Mouse (Mus musculus) embryonic facial prominence, embryonic 11.5 days (tissue): Measurements from ENCODE around the gene Gm14685. TPM values are rescaled to one million over a fixed set of nuclear protein-coding genes. Genes with fewer than 3 reads are reported as not detected.
"Not testable (repeated sequence)": the region's sequence is repeated elsewhere in the genome, so short reads cannot be mapped to it uniquely, and the experiment has no call there.

Experiments used
- ATAC-seq: fragments of 200-750 bp; cut with Nextera tagmentation; replicated peaks from 2 replicates; pipeline ENCODE4 v1.8.0; 2017; ENCODE audit warnings: low read depth; ENCODE audit not compliant: insufficient number of reproducible peaks, low FRiP score, low TSS enrichment
- DNase-seq: peaks from one replicate; pipeline ENCODE4 v3.0.0-alpha.2; 2015; ENCODE audit warnings: low spot score
- H3K27ac ChIP-seq: fragments of 300-500 bp; sonication (generic); replicated peaks from 2 replicates; pipeline ENCODE4 v1.5.1; 2014; ENCODE audit warnings: mild to moderate bottlenecking, low read depth, low read length, control low read depth
- H3K27me3 ChIP-seq: fragments of 300-500 bp; sonication (generic); 2 replicates; pipeline ENCODE4 v1.6.1; 2014; ENCODE audit warnings: mild to moderate bottlenecking, low read length, moderate library complexity, mixed read lengths; ENCODE audit not compliant: control insufficient read depth, insufficient read depth
- H3K36me3 ChIP-seq: fragments of 300-500 bp; sonication (generic); replicated peaks from 2 replicates; pipeline ENCODE4 v1.6.1; 2014; ENCODE audit warnings: low read depth, mild to moderate bottlenecking, low read length, moderate library complexity, mixed read lengths; ENCODE audit not compliant: control insufficient read depth, insufficient read depth
- H3K4me1 ChIP-seq: fragments of 300-500 bp; sonication (generic); 2 replicates; pipeline ENCODE4 v1.6.1; 2014; ENCODE audit warnings: low read length, mixed read lengths; ENCODE audit not compliant: control insufficient read depth, insufficient read depth
- H3K4me2 ChIP-seq: fragments of 300-500 bp; sonication (generic); 2 replicates; pipeline ENCODE4 v1.6.1; 2014; ENCODE audit warnings: low read depth, mild to moderate bottlenecking, control low read depth, low read length, moderate library complexity
- H3K4me3 ChIP-seq: fragments of 300-500 bp; sonication (generic); 2 replicates; pipeline ENCODE4 v1.5.1; 2014; ENCODE audit warnings: low read depth, low read length, control low read depth
- H3K9ac ChIP-seq: fragments of 300-500 bp; sonication (generic); replicated peaks from 2 replicates; pipeline ENCODE4 v1.6.1; 2014; ENCODE audit warnings: mild to moderate bottlenecking, control low read depth, low read length
- H3K9me3 ChIP-seq: fragments of 300-500 bp; sonication (generic); replicated peaks from 2 replicates; pipeline ENCODE4 v1.6.1; 2016; ENCODE audit warnings: mild to moderate bottlenecking, low read length, inconsistent platforms, mixed read lengths; ENCODE audit not compliant: control insufficient read depth
- WGBS: fragments of 180-500 bp; shearing (Covaris S2); extraction: QIAGEN DNeasy Blood & Tissue Kit; methylation state at CpG from one replicate; pipeline ENCODE4 v1.1.7; 2014; 5-methylcytosine and 5-hydroxymethylcytosine counted together
- polyA plus RNA-seq: library from polyadenylated mRNA; unstranded; fragments of >200 nt; fragmentation: Nextera tagmentation; extraction: Ambion mirVana; gene quantifications from 2 replicates; pipeline ENCODE4 v1.2.1, GENCODE M21; 2014

Gm14685 gene
- polyA plus RNA-seq, result not detected in 2 replicates

DNA sequence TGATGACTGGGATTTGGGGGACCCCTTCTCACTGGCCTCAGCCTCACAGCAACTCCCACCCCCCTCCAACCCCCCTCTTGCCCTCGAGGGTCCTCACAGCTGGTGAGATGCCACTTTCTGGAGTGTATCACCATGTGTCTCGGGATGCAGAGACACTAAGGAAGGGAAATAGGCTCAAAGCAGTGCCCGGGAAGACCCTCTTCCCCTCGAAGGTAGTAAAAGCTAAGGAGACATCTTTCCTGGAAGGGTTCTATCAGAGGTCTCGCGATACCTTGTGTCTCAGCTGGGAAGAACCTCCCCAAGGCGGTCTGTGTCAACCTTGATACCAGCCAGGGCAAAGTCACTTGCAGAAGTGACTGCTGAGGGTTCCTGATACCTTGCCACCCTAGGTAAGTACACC lies at the start of gene Gm14685:
Gene Gm14685 (plus strand): TSS at position 301 of the 400 bp plus-strand sequence.
- H3K27me3 ChIP-seq, H3K9me3 ChIP-seq, H3K4me2 ChIP-seq, DNase-seq, H3K4me1 ChIP-seq, H3K4me3 ChIP-seq, H3K9ac ChIP-seq, ATAC-seq, H3K36me3 ChIP-seq, H3K27ac ChIP-seq: not testable (repeated sequence)
- WGBS, result no CpG with 5 or more reads among the region's 7 CpGs

DNA sequence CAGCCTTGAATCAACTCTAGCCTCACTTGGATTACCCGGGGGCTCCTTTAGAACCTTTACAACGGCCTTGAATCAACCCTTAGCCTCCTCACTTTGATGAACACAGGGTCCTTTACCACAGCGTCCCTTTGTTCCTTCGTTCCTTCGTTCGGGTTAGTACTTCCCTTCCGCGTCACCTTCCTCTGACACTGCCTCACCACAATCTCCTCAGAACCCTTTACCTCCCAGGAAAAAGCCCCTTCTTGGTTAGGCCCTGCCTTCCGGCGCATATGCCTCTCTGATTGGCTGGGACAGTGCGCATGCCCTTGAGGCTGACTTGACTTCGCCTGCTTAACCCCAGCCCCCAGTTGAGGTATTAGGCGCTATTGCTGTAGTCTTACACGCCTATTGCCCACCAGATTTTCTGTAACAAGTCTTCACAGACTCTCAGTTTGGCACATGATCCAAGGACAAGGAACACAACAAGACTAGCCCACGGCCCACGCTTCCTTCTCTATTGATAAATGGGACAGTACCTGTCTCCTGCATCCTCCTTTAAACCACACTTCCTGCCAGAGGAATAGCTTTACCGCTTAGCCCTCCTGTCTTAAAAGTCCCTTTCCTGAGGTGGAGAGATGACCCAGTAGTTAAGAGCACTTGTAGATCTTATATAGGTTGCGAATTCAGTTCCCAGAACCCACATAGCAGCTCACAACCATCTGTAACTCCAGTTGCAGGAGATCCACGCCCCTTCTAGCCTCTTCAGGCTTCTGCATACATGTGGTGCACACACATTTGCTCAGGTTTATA lies 34.4 kb upstream of the Gm14685 start, which contains the start of gene Xlr4a:
Gene Xlr4a (minus strand): TSS at position 212 of the 789 bp plus-strand sequence.
- not testable (repeated sequence) for H3K9me3 ChIP-seq, ATAC-seq, H3K27ac ChIP-seq, H3K4me3 ChIP-seq, H3K9ac ChIP-seq, H3K4me2 ChIP-seq, DNase-seq, H3K4me1 ChIP-seq, H3K27me3 ChIP-seq, H3K36me3 ChIP-seq
- WGBS, result 80% methylated on average over 17 of the region's 19 CpGs

DNA sequence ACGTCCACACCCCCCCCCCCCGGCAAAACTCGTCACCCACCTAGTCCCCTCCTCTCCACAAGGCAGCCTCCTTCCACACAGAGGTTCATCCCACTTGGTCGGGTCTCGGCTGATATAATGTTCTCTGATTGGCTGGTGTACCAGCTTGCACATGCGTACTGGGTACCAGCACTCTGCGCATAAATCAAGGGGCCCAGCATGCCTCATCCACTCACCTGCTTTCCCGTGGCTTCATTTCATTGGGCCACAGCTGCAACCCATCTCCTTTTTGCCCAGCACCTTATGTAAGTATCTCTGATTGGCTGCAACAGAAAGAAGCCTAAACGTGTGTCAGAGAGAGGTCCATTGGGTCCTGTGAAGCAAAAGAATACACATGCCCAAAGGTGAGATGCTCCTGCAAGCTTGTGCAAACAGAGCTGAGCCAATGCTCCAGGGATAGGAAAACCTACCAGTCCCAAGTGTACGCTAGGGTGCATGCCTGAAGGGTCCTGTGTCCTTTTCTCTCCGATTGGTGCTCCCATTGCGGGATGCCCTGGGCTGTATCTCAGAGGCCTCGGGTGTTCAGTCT lies 19.8 kb upstream of the Gm14685 start, which contains the start of gene Xlr3a:
Gene Xlr3a (minus strand): TSS at position 155 of the 568 bp plus-strand sequence.
- not testable (repeated sequence) for H3K9ac ChIP-seq, ATAC-seq, DNase-seq, H3K27ac ChIP-seq, H3K36me3 ChIP-seq, H3K9me3 ChIP-seq, H3K27me3 ChIP-seq, H3K4me3 ChIP-seq, H3K4me1 ChIP-seq, H3K4me2 ChIP-seq
- 78% methylated on average over 13 of the region's 13 CpGs for WGBS

DNA sequence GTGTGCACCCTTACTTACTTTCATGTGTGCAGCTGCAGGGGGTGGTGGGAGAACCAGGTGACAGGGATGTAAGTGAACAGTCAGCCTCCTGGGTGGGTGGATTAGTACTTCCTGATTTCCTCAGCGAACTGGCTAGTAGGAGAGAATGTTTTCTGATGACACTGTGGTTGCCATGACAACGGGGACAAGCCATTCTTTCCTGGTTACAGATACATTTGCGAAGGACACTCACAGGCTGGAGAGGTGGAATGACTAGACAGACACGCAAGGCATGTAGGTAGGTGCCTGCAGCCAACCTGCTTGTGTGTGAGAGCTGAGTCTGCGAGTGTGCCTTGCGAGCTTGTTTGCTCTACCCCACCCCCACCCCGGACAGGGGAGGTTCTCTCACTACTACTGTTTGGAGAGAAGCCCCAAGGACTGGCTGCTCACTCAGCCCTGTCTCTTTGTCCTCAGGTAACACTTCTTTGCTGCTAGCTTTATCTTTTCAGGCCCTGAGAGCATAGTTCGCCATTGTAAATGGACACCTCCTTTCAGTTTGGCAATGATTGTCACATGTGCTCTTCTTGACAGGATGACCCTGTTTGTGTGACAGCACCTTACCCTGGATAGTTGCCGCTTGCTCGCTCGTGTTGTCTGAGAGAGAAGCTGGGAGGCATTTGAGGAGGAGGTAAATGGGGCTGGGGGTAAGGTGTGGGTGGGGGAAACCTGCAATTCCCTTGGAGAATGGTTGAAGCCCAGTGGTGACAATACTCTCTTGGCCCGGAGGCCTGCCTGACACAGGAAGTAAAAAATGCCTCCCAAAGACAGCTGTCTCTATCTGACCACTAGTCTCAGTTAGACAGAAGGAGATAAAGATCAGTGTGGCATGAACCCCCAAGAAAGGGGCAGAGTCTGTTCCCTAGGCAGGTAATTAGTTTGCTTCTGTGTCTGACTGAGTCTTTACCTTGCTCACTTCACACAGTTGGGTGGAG lies 6.3 kb downstream of the Gm14685 start:
- H3K27me3 ChIP-seq, H3K4me1 ChIP-seq, H3K9me3 ChIP-seq, H3K36me3 ChIP-seq, H3K27ac ChIP-seq, DNase-seq, H3K9ac ChIP-seq, H3K4me3 ChIP-seq, ATAC-seq, H3K4me2 ChIP-seq: not testable (repeated sequence)
- no CpG with 5 or more reads among the region's 12 CpGs for WGBS

DNA sequence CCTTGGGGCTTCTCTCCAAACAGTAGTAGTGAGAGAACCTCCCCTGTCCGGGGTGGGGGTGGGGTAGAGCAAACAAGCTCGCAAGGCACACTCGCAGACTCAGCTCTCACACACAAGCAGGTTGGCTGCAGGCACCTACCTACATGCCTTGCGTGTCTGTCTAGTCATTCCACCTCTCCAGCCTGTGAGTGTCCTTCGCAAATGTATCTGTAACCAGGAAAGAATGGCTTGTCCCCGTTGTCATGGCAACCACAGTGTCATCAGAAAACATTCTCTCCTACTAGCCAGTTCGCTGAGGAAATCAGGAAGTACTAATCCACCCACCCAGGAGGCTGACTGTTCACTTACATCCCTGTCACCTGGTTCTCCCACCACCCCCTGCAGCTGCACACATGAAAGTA lies 26.4 kb downstream of the Gm14685 start:
- not testable (repeated sequence) for H3K4me2 ChIP-seq, DNase-seq, H3K4me3 ChIP-seq, H3K27me3 ChIP-seq, H3K9ac ChIP-seq, H3K27ac ChIP-seq, H3K4me1 ChIP-seq, H3K9me3 ChIP-seq, ATAC-seq, H3K36me3 ChIP-seq
- no CpG with 5 or more reads among the region's 7 CpGs for WGBS

DNA sequence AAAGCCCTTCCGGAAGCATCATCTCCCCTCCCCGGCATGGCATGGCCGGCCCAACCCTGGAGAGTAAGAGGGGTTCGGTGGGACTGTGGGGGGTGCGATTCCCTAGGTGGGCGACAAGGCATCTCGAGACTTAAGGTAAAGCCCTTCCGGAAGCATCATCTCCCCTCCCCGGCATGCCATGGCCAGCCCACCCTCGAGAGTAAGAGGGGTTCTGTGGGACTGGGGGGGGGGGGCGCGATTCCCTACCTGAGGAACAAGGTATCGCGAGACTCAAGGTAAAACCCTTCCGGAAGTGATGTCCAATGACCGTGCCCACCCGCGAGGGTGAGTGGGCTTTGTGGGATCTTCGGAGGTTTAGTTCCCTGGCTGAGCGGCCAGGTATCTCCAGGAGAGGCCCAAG lies 31.6 kb downstream of the Gm14685 start, which contains the start of gene Xlr5b:
Gene Xlr5b (plus strand): TSS at position 301 of the 400 bp plus-strand sequence.
- not testable (repeated sequence) for H3K9me3 ChIP-seq, ATAC-seq, H3K4me3 ChIP-seq, H3K4me2 ChIP-seq, H3K9ac ChIP-seq, H3K27ac ChIP-seq, H3K36me3 ChIP-seq, H3K27me3 ChIP-seq, DNase-seq, H3K4me1 ChIP-seq
- no CpG with 5 or more reads among the region's 20 CpGs for WGBS

DNA sequence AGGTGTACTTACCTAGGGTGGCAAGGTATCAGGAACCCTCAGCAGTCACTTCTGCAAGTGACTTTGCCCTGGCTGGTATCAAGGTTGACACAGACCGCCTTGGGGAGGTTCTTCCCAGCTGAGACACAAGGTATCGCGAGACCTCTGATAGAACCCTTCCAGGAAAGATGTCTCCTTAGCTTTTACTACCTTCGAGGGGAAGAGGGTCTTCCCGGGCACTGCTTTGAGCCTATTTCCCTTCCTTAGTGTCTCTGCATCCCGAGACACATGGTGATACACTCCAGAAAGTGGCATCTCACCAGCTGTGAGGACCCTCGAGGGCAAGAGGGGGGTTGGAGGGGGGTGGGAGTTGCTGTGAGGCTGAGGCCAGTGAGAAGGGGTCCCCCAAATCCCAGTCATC lies 32.5 kb downstream of the Gm14685 start, which contains the start of gene DXBay18:
Gene DXBay18 (minus strand): TSS at position 101 of the 400 bp plus-strand sequence.
- not testable (repeated sequence) for H3K4me1 ChIP-seq, H3K9me3 ChIP-seq, H3K27ac ChIP-seq, H3K27me3 ChIP-seq, H3K4me3 ChIP-seq, H3K9ac ChIP-seq, H3K36me3 ChIP-seq, ATAC-seq, DNase-seq, H3K4me2 ChIP-seq
- WGBS, result no CpG with 5 or more reads among the region's 7 CpGs
